Mouse (Mus musculus) bone marrow macrophage, adult 2 months (primary cell): Measurements from ENCODE around the gene Zfp385b.

Experiments used
- CTCF ChIP-seq: IDR thresholded peaks from 2 replicates; pipeline ENCODE4 v1.5.1; 2012; ENCODE audit warnings: low read depth, mild to moderate bottlenecking, low read length, moderate library complexity
- POLR2A ChIP-seq: IDR thresholded peaks from 2 replicates; pipeline ENCODE4 v1.6.1; 2012; ENCODE audit warnings: mild to moderate bottlenecking, low read depth, low read length, borderline replicate concordance

- TF ChIP-seq CTCF (no peak), POLR2A (no peak)
Measured at GRCm38 (mm10) chr2:77412171-77412570, 407.3 kb downstream of the Zfp385b start.
